Mouse (Mus musculus) right cerebral cortex, adult 18-20 months (tissue): ENCODE results near the gene Abhd15.
A peak's percentile ranks its signal among the peaks of the same experiment; 100 is the strongest.

Source experiments
- DNase-seq: peaks from one replicate; pipeline ENCODE4 v3.0.0; 2022; ENCODE audit warnings: mixed read lengths

Gene Abhd15

DNA sequence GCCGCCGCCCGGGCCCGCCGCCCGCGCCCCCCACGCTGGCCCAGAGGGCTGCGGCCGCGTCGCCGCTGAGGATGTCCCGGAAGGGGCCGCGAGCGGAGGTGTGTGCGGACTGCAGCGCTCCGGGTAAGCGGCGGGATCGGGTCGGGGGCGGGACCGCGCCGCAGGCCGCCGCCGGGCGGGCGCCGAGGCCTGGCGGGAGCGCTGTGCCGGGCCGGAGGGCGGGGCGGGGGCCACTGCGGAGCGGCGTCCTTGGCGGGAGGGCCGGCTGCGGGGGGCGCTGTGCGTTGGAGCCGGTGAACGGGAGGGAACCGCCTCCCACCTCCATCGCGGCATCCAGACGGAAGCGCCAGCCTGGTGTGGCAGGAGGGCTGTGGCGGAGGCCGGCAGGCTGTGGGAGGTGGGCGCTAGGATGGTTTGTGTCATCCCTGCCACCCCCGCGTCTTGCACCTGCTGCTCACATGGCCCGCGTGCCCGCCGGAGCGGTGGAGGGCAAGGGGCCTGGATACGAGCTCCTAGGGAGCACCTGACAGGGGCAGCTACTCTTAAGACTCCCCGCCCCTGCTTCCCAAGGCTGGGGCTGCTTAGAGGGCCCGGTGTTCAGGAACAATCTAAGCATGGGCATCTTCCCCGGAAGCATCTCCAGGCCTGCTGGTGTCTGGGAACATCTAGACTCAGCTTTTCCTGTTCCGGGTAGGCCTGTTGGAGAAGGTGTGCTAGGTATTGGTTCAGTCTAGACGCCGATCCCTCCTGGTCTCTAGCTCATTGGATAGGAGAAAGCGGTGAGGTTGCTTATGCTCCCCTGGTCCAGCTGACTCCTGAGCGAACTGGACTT lies 21.2 kb upstream of the Abhd15 start, which contains the start of gene Git1:
TSS of gene Git1 (plus strand) at position 51 of the 832 bp plus-strand sequence.
- peak; percentile 78 for DNase-seq

DNA sequence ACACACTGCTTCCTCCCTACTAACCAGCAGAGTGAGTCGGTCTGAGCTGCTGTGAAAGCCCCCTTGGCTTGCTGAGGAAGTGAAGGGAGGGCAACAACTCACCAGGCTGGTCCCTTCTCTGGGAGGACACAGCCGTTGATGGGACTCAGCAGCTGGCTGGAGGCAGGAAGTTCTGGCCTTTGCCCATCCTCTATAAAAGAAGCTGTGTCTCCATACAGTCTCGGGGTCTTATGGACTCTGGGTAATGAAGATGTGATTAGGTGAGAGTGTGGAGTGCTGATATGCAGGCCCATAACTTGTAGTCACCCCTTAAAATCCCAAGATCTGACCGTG lies 20.6 kb upstream of the Abhd15 start:
- DNase-seq = no peak

DNA sequence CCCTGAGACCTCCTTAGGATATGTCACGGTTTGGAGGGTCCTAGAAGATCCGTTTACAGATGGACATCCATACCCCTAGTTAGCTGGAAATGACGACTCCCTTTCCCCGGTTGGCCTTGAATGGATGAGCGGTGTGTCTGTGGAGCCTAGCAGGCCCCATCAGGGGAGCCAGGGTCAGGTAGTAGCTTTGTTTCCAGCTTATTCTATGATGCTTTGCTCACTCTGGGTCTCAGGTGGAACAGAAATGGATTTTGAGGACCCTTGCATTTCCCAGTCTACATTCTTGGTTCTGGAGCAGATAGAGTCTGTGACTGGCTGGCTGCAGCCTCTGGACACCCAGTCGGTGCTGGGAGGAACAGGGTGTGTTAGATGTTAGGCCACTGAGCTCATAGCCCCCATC lies 20.1 kb upstream of the Abhd15 start:
- no peak for DNase-seq

DNA sequence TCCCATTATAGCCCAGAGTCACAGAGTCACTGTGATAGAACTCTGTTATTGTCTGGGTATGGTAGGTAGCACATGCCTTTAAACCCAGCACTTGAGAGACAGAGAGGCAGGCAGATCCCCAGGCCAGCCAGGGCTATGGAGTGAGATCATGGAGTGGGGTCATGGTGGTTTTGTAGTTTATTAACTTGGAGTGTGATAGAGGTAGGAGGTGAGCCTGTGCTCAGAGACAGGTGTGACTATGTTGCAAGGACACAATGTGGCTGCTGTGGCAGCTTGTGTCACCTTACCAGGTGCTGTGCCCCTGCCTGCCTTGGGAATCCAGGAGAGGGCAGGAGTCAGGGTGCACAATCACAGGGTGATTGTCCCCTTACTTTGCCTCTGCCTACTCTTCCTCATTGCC lies 19.4 kb upstream of the Abhd15 start:
- DNase-seq = no peak

DNA sequence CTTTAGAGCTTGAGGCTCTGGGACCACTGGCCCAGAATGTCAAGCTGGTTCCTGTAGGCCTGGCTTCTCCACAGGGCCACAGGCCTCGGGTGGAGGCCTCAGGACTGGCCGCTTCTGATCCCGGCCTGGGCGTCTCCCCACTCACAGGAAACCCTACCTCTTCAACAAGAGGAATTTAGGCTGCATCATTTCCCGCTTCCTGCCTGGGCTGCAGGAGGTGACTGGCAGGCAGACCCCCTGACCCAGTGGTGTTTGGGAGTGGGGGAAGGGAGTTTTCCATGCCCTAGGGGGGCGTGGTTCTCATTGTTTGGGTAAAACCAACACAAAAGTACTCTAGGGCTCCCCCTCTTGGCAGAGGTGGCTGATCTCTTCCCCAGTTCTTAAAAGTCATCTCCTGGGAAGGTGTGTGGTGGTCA lies 17.6 kb upstream of the Abhd15 start:
- DNase-seq = no peak

DNA sequence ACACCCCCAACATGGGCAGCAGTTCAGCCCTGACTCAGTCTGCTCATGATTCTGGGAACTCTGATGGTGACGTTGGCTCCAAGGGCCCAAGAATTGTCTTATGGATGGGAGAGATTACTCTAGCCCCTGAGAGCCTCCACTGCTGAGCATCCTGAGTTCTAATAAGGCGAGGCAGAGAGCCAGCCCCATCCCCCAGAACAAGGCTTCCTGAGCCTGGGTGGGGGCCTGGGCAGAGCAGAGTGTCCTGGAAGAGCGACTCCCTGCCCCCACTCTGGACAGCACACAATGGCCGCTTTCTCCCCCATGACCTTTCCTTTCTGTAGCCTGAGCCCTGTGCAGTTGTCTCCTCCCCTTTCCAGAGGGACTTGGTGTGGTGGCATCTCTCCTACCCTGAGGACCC lies 17.1 kb upstream of the Abhd15 start:
- DNase-seq = no peak

DNA sequence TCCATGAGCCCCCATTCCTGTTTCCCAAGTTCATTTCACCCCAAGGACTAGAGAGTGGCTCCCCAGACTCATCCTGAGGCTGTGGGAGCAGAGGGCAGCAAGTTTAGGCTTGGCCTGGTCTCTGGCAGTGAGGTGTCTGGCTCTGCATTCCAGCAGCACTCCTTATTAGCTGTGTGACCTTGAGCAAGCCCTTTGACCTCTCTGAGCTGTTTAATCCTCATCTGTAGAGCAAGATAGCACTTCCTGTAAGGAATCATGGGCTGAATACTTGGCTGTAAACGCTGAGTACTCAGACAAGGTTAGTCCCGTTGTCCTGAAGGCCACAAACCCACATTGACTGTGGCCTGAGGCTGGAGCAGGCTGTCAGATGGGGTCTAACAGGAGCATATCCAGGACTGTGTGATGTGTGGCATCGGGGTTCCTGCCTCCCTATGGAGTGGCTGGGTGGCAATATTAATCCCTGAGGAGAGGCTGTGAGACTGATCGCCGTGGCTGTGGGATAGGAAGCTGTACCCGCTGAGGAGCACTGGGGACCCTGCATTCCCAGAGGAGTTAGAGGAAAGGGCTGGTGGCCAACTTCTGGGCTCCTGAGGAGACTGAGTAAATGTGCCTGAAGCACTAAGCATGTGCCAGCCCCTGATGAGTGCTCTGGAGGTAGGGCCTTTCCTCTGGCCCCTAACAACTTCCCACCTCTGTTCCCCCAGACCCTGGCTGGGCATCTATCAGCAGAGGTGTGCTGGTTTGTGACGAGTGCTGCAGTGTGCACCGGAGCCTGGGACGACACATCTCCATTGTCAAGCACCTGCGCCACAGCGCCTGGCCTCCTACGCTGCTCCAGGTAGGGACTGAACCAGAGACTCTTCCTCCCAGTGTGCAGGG lies 16.4 kb upstream of the Abhd15 start:
- DNase-seq = no peak

DNA sequence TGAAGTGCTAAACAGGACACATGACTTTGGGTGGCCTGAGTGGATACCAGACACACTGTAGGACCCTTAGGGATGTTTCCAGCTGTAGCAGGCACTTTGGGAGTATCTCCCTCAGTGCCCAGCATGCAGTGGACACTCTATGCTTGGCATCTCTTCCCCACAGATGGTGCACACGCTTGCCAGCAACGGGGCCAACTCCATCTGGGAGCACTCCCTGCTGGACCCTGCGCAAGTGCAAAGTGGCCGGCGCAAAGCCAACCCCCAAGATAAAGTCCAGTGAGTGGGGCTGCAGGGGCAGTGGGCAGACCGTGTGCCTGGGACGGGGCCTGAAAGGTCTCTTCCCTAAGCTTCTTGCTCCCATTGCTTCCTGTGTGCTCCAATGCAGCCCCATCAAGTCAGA lies 15.6 kb upstream of the Abhd15 start:
- DNase-seq = no peak

DNA sequence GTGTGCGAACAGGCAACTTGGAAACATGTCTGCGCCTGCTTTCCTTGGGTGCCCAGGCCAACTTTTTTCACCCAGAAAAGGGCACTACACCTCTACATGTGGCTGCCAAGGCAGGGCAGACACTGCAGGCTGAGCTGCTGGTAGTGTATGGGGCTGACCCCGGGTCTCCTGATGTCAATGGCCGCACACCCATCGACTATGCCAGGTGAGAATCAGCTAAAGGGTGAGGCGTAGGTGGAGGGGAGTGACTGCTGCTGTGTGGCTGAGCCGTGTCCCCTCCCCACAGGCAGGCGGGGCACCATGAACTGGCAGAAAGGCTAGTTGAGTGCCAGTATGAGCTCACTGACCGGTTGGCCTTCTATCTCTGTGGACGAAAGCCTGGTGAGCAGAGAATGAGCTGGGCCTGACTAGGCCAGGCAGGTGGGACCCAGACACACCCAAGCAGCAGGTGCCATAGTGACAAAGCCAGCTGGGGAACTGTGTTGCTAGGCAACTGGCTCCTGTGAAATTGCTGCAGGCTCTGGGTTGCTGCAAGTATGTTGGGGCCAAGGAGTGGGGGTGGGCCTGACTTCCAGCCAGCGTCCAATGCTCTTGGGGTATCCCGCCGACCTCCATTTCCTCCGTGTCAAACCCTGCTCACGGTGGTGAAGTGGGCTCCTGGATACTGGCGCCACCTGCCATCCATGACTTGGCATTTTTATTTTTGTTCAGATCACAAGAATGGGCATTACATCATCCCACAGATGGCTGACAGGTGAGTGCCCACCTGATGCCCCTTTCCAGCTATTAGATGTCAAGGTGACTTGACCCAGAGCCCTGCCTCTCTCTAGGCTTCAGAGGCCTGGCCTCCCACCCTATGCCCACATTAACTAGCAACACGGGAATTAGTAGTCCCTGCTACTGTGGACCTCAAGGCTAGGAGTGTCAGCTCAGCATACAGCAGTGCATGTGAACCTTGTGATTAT lies 14.3 kb upstream of the Abhd15 start:
- no peak for DNase-seq

DNA sequence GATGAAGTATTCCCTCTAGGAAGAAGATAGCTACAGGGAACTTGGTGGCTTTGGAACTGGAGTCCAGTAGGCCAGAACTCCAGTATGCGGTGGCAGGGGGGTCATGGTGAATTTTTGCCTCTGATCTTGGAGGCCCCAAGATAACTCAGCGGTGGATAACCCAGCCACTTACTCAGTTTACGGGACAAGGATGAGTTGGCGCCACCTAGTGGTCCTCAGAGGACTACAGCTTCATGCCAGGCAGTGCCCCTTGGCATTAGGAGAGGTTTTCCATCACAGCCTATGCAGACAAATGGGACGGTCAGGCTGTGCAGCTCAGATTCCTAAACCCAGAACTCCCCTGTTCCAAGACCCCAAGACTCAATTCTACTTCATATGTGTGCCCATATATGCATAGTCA lies 13.5 kb upstream of the Abhd15 start:
- peak; percentile 78 for DNase-seq

DNA sequence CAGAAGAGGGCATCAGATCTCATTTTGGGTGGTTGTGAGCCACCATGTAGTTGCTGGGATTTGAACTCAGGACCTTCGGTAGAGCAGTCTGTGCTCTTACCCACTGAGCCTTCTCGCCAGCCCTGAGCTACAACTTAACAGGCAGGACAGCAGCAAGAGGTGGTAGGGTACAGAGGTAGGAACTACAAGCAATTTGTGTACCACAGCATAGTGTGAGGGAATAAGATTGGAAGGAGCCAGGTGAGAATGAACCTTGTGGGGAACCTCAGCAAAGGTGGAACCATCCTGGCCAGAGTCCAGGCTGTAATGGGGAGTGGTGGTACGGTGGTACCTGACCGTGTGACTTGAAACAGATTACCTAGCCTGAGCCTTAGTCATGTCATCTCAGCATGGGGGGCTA lies 12.9 kb upstream of the Abhd15 start:
- no peak for DNase-seq

DNA sequence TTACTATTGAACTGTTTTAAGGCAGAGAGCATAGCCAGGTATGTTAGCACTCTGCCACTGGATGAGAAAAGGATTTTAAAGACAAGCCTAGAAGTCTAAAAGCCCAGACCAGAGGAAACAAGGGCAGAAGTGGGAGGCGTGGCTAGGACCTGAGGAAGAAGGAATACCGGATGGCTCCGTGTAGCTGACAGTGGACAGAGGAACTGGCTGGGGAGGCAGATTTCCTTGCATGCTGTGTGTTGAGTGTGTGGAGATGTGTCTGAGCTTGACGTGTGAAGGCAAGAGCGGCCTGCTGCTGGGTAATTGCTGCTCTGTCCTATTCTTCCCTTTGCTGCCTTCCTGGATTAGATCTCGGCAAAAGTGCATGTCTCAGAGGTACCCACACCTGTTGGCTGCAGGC lies 12.4 kb upstream of the Abhd15 start:
- DNase-seq = no peak

DNA sequence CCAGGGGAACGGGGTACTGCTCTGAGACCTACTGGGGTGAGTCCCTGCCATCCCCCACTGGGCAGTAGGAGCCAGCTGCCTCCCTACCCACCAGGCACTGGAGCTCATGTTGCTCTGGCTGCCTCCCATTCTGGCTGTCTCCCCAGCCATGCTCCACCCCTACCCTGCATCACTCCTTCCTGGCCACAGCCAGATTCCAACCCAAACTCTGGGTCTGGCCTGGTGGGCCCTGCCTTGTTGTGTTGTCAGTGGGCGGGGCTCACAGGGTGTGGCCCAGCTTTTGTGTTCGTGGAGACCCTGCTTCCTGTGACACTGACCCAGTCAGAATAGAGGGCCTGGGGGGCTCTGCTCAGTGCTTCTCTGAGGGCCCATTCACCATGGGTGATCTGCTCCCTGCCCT lies 11.4 kb upstream of the Abhd15 start:
- DNase-seq = no peak

DNA sequence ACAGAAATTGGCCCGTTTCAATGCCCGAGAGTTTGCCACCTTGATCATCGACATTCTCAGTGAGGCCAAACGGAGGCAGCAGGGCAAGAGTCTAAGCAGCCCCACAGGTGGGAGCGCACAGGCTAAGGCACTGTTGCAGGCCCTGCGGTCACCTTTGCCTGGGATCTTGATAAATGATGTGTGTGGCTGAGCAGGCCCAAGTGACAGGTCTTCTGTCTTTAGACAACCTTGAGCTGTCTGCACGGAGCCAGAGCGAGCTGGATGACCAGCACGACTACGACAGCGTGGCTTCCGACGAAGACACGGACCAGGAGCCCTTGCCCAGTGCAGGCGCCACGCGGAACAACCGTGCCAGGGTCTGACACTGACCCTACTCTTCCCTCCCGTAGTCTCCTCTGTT lies 10.5 kb upstream of the Abhd15 start:
- no peak for DNase-seq

DNA sequence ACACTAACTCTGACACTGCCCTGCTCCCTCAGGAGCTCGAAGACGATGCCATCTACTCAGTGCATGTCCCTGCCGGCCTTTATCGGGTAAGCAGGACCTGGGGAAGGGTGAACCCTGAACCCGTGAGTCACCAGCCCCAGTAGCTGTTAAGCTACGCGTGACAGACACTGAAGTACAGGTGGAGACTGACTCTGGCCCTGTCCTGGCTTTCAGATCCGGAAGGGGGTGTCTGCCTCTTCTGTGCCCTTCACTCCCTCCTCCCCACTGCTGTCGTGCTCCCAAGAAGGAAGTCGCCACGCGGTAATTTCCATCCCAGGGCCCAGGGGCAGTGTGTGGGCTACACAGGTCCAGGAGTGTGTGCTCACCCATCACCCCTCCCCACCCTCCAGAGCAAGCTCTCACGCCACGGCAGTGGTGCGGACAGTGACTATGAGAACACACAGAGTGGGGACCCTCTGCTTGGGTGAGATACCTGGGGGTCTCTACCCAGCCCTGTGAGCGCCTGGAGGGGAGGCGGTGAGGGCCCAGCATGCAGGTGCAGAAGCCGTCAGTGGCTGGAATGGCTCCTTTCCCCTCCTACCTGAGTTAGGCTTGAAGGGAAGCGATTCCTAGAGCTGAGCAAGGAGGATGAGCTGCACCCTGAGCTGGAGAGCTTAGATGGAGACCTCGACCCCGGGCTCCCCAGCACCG lies 9.5 kb upstream of the Abhd15 start:
- DNase-seq = no peak

DNA sequence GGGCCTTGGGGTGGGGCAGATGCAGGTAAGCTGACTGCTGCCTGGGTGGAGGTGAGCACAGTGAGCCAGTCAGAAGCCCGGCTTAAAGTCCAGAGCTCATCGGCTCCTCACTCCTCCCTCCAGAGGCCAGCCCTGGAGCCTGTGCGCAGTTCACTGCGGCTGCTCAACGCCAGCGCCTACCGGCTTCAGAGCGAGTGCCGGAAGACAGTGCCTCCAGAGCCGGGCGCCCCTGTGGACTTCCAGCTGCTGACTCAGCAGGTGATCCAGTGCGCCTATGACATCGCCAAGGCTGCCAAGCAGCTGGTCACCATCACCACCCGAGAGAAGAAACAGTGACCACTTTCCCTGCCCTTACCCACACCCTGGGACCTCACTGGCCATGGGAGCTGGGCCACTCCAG lies 8.6 kb upstream of the Abhd15 start:
- DNase-seq = no peak

DNA sequence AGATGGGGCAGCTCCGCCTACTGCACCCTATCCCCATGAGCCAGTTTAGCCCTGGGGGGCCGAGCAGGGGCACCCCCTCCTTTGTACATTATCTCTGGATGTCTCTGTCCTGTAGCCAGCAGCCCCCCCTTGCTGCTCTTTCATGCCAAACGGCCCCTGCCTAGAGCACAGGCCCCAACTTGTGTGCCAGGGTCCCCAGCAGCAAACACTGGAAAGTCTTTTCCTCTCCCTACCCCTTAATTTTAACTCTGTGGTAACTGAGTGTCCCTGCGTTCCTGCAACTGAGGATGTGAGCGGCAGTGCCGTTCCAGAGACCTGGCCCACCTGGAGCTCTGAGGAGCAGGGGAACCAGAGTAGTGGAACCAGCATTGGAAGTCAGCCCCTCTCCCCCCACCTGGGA lies 8.0 kb upstream of the Abhd15 start:
- no peak for DNase-seq

DNA sequence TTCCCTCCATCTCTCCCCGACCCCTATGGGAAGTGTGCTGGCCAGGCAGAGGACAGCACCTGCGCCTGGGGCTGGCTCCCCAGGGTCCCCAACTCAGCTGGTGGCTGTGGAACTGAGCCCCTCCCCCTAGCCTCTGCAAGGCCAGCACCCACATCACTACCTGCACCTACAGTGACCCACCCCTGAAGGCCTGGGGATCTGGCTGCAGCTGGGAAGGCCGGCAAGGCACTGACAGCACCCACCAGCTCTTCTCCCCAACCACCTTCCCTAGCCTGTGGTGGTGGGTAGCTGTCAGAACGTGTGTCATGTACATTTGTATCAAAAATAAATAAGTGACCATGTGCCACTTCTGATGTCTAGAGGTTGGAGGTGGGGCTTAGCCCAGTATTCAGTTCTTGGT lies 7.5 kb upstream of the Abhd15 start:
- DNase-seq = no peak

DNA sequence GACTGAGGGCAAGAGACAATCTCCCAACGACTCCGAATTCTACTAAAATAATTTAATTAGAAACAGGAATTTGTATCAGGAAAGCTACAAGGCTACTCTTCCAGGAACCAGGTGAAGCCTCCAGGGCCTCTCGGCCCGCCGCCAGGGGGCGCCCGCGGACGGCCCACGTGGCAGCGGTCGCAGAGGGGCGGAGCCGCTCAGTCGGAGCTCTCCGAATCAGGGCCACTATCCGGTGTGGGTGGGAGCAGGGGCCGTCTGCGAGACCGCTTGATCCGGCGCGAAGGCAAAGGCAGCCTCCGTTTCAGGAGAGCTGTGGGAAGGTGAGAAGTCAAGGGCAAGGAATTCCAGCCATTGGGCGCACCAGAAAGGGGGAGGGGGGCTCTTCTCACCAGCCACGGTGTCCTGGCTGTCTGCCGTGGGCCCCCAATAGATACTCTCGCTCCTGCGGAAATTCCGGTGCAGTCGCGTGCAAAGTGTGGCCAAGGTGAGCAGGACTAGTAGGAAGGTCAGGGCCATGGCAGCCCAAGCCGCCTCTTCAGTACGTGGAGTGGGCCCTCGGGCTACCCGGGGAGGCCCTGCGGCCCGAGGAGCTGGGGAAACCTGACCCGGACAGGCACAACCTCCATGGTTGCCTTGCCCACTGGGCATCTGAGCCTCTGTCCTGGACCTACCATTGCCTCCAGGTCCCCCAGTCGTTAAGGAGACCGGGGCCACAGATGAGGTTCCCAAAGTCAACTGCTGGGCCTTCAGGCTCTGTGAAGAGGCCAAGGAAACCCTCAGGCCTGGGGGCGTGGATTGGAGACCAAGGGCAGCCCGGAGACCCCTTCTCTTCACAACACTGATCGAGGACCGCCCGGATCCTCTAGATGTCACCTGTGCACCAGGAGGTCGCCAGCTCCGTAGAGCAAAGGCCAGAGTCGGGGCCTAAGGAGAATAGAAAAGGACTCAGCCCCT lies 6.6 kb upstream of the Abhd15 start:
- DNase-seq = peak; percentile 82

DNA sequence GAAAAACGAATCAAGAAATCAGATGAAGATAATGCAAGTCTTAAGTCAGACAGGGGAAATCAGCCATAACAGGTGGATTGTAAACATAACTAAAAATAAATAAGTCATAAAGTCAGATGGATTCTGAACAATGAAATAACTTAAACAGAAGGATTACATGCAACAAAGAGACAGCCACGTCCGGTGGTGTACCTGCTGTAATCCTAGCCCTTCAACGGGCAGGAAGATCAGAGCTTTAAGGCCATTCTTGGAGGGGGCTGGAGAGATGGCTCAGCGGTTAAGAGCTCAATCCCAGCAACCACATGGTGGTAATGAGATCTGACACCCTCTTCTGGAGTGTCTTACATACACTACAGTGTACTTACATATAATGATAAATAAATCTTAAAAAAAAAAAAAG lies 3.6 kb upstream of the Abhd15 start:
- no peak for DNase-seq
